Mouse (Mus musculus) ZHBTc4 (cell line): ENCODE data around the gene Camk1.

ENCODE experiments used
- DNase-seq: peaks from one replicate; pipeline ENCODE4 v3.0.0-alpha.2; 2011; ENCODE audit warnings: low read depth, low spot score

Camk1 gene

DNA sequence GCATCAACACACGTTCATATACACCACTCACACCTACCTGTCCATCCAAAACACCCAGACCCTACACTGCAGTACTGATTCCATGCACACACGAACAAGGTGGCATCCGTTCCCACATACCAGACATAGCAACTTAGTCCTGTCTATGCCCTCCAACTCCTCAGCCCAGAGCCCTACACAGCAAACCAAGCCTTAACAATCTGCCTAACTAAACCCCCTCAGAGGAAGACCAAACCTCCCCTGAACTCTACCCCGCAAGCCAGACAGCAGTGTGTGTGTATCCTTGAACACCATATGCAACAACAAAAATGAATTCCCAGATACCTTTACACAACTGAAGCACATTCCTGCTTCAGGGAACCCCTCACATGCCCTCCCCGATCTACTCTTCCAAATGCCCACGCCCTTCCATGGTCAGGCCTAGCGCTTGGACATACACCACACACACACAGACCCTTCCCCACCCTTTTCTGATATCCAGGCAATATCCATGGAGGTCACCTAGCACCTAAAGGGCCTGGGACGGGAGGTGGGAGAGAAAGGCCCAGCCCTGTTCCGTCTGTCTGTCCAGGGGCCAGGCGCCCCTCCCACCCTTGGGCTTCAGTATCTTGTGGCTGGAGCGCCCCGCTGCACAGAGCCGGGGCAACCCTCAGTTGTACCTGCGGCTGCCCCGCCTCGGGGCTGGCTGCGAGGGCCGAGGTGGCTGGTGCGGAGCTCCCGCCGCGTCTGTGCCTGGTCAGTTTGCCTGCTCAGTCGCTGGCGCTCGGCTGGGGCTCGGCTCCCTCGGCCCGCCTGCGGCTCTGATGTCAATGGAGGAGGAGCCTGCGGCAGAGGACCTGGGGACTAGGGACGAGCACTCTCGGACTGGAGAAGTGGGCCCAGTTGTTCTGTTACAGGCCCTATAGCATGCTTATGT, at the start of gene Camk1:
Gene Camk1 (minus strand): TSS at position 808 of the 916 bp plus-strand sequence.
- DNase-seq: peak; percentile 73

DNA sequence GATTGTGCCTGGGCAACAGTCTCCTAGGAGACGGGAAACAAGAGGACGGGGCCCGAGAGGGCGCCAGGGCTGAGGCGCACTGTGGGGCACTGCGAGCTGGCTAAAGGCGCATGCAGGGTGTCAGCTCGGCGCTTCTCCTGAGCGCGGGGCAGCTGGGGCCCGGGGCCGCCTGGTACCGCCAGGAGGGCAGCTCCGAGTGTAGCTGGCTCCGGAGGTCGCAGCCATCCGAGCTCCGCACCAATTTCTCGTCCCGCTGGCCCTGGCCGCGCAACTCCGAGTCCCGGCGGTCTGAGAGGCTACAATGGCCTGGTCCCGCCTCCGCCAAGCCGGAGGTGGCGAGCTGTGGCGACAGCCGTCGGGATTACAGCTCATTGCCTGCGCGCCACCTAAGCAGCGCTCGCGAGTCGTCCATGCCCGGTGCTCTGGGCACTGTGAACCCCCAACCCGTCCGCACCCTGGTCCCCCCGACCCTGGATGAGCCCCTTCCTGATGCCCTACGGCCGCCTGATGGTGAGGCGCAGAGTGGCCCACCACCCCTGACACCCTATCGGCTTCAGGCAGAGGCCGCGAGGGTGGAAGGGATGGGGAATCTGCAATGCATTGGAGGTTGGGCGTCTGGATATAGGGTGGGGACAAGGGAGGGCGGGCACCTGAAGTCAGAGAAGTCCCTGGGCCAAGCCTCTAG, 48.7 kb upstream of the Camk1 start:
- DNase-seq: peak; percentile 82

DNA sequence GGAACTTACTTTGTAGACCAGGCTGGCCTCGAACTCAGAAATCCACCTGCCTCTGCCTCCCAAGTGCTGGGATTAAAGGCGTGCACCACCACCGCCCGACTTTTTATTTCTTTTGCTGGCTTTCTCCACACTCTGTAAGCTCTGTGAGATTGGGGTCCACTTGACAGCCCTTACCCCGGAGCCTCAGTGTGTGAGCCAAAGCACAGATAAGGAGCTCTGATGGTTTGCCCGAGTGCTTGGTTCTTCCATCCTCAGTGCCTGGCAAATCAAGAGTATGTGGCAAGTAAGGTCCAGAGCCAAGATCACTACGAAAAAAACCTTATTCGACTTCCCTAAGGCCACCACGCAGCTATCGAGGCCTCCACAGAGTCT, 48.2 kb upstream of the Camk1 start:
- no peak for DNase-seq

DNA sequence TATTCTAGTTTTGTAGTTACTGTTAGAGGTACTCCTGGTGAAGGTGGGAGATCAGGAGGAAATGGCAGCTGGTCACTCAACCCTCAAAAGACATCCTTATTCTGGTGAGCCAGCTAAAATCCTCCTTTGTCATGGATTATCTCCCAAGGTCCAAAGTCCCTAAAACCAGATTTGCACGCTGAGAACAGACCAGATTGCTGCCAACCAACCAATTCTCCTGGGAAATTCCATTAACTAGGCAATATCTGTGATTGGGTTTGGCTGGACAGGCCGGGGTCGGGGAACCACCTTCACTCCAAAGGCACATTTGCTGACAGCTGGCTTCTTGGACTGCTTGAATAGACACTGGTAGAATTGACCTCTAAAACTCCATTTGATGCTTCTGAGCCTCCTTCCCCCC, 46.9 kb upstream of the Camk1 start:
- no peak for DNase-seq

DNA sequence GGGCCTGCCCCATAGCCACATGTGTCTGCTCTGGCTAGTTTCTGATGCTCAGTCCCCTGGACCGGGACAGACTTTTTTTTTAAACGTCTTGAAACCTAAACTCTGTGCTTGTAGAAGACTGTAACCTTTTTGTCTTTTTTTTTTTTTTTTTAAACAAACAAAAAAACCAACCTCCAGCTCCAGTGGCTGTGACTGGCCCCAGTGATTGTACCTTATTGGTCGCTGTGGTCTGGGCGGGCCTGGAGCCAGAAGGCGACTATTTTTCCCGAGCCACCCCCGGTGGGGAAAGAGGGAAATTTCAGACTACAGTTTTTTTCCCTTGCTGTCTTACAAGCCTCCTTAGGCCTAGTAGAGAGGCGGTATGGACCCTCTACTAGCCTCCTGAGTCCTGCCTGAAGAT, 45.2 kb upstream of the Camk1 start, which contains the start of gene Ttll3:
Gene Ttll3 (plus strand): TSS at position 301 of the 400 bp plus-strand sequence.
- no peak for DNase-seq

DNA sequence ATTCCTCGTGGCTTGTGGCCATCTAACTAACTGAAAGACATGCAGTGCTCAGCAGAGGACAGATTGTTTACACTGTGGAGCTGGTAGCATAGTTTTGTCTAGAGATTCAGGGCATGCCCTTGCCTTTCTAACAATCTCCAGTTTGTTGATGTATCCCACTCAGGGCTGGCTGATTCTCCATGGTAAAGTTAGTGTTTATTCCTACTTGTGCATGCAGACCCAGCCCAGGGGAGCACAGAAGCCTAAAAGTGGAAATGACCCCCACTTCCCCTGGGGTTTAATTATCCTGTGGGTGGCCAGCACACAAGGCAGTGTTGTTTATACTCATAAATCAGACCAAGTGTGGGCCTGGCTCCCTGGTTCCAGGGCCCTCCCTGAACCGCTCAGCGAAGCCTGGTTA, 42.2 kb upstream of the Camk1 start:
- DNase-seq: no peak

DNA sequence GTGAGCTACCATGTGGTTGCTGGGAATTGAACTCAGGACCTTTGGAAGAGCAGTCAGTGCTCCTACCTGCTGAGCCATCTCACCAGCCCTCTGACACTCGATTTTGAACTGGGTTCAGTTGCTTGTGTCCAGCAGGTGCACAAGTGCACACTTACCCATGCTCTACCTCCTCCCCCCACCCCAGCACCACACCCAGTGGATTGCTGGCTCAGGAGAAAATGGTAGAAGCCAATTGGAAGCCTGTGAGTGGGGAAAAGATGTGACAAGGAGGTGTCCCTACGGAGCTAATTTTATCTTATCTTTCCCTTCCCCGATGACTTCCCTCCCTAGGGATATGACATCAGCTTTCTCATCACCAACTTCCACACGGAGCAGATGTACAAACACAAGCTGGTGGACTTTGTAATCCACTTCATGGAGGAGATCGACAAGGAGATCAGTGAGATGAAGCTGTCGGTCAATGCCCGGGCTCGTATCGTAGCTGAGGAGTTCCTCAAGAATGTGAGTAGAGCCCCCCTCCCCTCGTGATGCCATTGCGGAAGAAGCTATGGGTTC, 41.5 kb upstream of the Camk1 start:
- DNase-seq: no peak

DNA sequence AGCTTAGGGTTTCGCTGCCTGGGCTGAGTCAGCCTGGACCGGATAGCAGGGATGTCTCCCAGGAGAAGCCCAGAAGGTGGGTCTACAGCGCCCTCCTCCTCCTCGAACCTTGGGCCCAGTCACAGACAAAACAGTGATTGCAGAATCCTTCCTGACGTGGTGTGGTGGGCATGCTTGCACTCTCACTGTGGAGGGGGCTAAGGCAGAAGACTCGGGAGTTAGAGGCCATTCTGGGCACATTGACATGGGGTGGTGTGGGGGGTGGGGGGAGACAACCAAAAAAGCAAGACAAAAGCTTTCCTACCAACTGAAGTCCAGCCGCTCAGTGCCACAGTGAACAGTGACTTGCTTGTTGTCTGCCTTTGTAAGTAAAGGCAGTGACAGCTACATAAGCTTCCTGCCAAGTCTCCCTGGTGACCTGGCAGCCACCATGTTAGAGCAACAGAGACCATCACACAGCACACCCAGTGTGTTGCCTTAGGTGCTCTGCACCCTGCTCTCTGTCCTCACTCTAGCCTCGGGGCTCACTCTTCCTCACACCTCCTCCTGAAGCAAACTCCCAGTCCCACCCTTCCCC, 40.7 kb upstream of the Camk1 start:
- no peak for DNase-seq

DNA sequence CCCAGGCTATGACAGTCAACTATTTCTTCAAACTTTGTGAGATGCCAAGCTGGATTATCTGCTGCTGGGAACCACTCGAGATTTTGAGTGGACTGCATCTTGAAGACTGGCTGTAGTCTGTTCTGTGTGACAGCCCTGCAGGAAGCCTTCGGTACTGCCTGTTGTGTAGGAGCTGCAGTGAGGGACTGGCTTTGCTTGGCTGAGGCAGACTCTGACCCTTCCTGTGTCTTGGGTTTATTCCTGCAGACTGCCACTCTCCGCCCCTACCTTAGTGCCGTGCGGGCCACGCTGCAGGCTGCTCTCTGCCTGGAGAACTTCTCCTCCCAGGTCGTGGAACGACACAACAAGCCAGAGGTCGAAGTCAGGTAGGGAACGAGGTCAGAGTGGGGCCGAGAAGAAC, 36.7 kb upstream of the Camk1 start:
- peak; percentile 57 for DNase-seq

DNA sequence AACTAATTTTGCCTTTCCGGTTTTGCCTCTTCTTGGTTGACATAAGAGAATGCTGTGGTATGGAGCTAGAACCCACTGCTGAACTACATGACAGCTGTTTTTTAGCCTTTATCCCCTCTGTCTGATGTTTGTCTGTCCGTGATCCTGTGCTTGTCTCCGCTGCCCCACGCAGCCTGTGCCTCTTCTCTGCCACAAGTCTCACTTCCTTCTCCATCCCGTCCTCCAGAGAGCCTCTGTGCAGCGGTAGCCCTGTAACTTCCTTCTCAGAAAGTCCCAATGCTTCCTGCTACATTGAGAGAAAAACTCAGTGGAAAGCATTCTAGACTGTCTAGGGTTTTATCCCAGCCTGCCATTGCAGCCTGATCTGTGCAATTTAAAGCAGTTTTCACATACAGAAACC, 35.5 kb upstream of the Camk1 start:
- no peak for DNase-seq

DNA sequence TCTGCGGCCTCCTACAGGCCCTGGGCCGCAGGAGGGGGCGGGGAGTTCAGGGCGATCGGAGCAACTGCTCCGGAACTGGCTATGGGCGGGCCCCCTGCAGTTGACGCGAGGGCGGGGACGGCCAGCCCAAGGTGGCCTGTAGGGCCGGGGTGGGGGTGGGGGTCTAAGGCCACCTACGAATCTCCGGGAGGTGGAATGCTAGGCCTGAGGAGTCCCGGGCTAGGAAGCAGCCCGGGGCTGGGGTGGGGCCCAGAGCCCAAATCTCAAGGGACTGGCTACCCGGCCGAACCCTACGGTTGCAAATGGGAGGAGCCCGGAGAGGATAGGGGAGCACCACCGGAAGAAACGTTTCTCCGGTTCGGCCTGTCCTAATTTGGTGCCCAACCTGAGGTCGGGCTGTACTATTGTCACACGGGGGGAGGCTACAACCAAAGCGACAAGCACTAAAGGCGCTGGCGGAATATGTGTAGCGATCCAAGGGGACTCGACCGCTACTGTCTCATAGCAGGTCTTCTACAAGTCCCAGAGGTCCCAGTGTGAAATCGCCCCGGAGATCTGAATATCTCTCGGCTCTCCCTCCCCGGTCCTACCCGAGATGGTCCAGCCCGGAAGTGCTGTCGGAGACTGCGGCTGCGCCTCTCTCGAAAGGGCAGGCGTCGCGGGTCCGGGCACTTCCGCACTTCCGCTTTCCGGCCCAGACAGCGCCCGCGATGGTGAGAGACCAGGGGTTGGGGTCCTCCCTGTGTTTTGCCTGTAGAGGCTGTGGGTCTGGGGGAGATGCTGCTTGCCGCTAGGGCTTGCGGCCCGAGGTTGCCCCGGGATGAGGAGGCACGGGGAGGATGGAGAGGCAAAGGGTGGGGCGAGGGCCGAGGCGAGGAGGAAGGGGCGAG, 34.0 kb upstream of the Camk1 start, which contains the start of the genes Tada3 and Arpc4:
Gene Tada3 (minus strand): TSS at position 388 of the 890 bp plus-strand sequence.
Gene Arpc4 (plus strand): TSS at position 620 of the 890 bp plus-strand sequence.
- DNase-seq: peak; percentile 98

DNA sequence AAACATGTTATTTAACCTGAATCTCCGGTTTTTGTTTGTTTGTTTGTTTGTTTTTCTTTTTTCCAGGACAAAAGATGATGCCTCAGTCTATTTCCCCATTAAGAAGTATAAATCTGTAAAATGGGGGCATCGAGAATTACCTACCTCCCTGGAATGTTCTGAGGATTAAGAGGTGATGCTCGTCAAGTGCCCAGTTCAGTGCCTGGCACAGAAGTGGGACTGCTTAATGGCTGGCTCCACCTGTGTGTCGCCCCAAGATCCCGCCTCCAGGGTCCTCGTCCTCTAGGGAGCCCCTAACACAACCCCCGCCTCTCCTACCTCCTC, 33.4 kb upstream of the Camk1 start:
- no peak for DNase-seq

DNA sequence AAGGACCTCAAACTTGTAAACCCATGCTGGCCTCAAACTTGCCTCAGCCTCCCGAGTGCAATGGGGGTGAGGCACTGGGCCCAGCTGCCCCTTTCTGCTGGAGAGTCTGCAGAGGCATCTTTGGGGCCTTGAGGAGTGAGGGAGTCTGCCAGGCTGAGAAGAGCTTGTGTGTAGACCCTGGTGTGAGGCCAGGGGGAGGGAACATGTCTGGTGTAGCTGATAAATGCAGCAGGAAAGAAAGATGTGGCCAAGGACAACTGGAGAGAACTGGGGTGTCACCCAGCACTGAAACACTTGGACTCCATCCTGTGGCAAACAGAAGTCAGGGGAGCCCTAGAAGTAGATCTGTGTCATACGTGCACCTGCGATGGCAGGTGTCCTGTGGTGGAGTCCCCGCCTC, 29.7 kb upstream of the Camk1 start:
- DNase-seq: no peak

DNA sequence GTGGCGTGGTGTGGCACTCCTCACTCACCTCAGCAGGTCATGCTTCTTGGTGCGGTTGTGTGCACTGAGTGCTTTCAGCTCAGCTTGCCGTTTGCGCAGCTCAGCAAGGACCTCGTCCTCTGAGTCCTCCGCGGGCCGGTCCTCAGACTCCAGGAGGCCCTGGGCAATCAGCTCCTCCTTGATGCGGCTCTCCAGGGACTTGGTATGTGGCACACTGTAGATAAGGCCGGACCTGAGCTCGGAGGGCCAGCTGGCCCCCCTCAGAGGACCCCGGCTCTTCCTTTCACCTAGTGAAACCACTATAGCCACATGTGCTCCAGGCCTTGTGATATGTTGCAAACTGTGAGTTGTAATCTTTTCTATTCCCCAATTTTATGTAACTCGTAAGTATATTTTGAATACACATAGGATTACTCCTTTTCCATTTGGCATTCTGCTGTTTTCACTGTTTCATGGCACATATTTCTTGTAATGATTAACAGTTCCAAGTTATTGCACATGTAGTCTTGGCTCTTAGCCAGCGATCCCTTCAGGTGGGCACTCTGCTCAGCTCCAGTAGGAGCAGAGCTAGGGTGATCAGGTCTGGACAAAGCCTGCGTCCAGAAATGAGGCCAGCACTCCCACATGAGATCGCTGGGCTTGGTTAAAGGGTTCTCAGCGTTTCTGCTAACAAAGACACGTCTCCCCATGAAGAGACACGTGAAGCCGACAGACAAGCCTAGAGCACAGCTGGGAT, 26.6 kb upstream of the Camk1 start:
- no peak for DNase-seq

DNA sequence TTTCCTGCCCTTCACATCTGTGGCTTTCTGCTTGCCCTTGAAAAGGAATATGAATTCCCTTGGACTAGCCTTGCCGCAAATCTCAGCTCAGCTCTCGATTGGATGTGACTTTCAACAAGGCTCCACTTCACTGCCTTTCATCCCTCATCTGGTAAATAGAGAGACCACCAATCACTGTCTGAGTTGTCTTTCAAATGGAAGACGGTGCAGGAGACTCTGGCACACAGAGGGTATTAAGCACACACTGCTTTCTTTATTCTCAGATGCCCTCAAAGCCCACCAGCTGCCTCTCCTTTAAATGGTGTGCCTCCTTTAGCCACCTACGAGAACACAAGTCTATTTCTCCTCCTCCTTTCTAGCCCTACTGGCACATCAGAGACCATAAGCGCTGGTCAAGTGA, 24.8 kb upstream of the Camk1 start:
- no peak for DNase-seq

DNA sequence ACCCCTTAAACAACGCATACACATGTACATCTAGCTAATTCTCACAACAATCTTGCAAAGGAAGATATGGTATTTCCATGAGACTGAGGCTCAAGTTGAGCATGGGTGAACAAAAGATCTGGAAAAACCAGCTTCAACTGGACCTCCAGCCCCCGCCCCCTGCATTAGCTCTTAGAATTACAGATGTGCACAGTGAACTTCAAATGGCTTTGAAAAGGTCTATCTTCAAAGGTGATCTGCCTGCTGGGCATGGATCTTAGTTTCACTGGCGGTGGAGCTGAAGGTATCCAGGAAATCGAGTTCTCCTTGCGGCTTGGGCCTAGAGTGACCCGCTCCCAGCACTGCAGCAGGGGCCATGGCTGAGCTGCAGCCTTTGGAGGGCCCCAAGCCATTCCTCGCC, 24.3 kb upstream of the Camk1 start:
- peak; percentile 94 for DNase-seq

DNA sequence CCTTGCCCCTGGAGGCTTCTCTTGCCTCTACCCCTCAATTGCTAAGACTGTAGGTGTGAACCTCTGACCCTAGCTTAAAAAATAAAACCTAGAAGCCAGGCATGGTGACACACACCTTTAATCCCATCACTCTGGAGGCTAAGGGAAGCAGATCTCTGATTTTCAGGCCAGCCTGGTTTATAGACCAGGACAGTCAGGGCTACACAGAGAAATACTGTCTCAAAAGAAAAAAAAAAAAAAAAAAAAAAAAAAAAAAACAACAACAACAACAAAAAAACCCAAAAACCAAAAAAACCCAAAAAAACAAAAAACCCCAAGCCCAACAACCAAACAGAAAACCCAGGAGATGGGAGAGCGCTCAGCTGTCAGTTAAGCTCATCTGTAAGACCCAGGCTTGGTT, 23.8 kb upstream of the Camk1 start:
- DNase-seq: no peak

DNA sequence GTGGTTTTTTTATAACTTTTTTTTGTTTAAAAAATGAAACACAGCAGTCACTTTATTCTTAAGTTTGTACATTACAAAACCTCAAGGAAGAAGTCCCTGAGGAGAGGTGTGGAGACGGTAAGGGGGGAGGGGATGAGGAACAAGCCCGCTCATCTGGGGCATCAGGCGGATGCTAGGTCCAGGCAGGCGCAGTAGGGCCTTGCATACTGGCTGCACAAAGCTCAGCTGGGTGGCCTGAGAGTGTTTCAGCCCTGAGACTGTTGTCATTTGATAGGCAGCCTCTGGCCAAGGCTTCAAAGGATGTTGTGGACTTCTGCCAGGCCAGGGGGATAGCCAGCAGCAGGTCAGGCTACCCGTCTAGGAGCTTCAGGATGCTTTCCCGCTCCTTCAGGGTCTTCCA, 22.9 kb upstream of the Camk1 start:
- peak; percentile 57 for DNase-seq

DNA sequence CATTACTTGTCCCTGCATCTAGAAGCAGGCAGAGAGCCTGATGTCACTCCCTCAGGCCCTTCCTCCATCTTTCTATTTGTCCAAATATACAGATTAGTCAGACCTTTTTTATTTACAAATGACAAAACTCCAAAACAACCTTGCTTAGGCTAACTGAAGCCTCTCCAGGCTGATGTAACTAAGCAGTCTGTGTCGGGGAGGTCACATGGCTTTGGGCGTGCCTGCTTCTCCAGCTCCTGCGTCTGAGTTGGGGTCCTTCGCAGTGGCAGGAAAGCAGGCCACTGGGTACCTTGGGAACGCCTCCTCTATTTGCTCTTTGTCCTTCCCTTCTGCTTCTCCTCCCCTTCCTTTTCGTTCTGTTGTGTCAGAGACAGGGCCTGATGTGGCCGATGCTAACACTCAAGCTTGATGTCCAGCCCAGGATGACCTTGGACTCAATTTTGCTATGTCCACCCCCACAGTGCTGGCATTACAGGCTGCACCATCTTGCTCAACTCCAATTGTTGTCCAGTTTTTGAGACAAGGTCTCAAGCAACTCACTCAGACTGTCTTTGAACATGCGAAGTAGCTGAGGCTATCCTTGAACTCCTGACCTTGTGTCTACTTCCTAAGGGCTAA, 20.8 kb upstream of the Camk1 start:
- peak; percentile 57 for DNase-seq

DNA sequence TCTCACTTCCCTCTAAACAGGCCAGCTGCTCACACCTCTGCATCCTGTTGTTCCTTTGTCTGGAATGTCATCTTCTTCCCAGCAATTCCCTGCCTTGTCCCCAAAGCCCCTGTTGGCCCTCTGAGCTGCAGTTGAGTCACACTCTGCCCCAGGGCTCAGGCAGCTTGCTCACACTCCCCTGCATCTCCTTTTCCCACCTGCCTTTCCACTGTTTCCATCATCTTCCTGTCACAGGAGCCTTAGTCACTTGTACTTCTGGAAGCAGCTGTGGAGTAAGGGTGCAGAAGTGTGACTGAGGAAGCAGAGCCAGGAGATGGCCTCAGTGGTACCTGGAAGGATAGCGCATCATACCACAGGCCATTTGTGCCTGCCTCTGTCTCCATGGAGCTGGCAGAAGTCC, 18.5 kb upstream of the Camk1 start:
- no peak for DNase-seq
